Mouse (Mus musculus) macrophage (primary cell): ENCODE results near the gene Il4ra. TPM values are rescaled to one million over a fixed set of nuclear protein-coding genes. Genes with fewer than 3 reads are reported as not detected.

ENCODE experiments used
- H3K27ac ChIP-seq: fragments of 350-480 bp; formaldehyde crosslinking; 2 replicates; pipeline ENCODE4 v1.9.0; 2021
- H3K36me3 ChIP-seq: fragments of 350-480 bp; formaldehyde crosslinking; 2 replicates; pipeline ENCODE4 v1.9.0; 2021; ENCODE audit errors: inconsistent target
- H3K4me3 ChIP-seq: fragments of 350-480 bp; formaldehyde crosslinking; 2 replicates; pipeline ENCODE4 v1.9.0; 2021; ENCODE audit errors: inconsistent target
- H3K79me2 ChIP-seq: fragments of 350-480 bp; formaldehyde crosslinking; 2 replicates; pipeline ENCODE4 v1.9.0; 2021; ENCODE audit errors: inconsistent target
- whole genome bisulfite sequencing: methylation state at CpG from one replicate; pipeline ENCODE4 v1.1.7; 2026; ENCODE audit warnings: inconsistent platforms; ENCODE audit not compliant: missing documents; 5-methylcytosine and 5-hydroxymethylcytosine counted together
- polyA plus RNA-seq: library from polyadenylated mRNA; stranded (reverse); fragments of 250-400 nt; gene quantifications from 3 replicates; pipeline ENCODE4 v1.2.4, GENCODE M21; 2018; ENCODE audit warnings: inconsistent platforms

The Il4ra gene
- polyA plus RNA-seq, 1 experiment from 2014 or later: 95.1 TPM

GRCm38 (mm10) chr7:125539351-125539750 is 12.6 kb upstream of the Il4ra start:
- H3K27ac ChIP-seq: no peak overlapping the region
- H3K4me3 ChIP-seq: no peak overlapping the region
- no peaks in the 10 kb centered on the region for H3K79me2 ChIP-seq
- H3K36me3 ChIP-seq: no peaks in the 10 kb centered on the region
- WGBS: 30% methylated on average over 3 of the region's 3 CpGs

GRCm38 (mm10) chr7:125541026-125541425 is 10.9 kb upstream of the Il4ra start:
- H3K79me2 ChIP-seq: no peaks in the 10 kb centered on the region
- H3K4me3 ChIP-seq: no peak overlapping the region
- 33% methylated on average over 1 of the region's 1 CpGs for WGBS
- H3K36me3 ChIP-seq: no peaks in the 10 kb centered on the region
- no peak overlapping the region for H3K27ac ChIP-seq

DNA sequence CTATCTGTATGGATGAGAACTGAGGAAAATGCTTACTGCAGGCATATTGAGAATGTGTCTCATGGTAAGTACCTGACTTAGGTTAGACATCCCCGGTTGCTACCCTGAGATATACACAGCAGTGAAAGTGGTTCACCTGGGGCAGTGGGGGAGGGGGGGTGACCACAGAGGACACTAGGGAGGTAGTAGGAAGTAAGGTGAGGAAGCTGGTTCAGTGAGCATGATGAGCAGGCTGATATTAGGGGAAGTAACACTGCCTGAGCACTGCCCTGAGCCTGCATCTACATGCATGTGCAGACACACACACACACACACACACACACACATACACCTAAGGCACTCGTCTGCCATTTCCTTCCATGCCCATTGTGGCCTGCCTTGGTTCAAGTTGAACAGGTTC is 10.1 kb upstream of the Il4ra start:
- Histone ChIP-seq H3K79me2 (no peaks in the 10 kb centered on the region), H3K27ac (no peak overlapping the region), H3K4me3 (no peak overlapping the region), H3K36me3 (no peaks in the 10 kb centered on the region)
- 50% methylated on average over 2 of the region's 2 CpGs for WGBS

GRCm38 (mm10) chr7:125542335-125543050 is 9.4 kb upstream of the Il4ra start:
- Histone ChIP-seq H3K36me3 (no peaks in the 10 kb centered on the region), H3K4me3 (no peak overlapping the region), H3K79me2 (no peaks in the 10 kb centered on the region), H3K27ac (no peak overlapping the region)
- 74% methylated on average over 11 of the region's 11 CpGs for WGBS

DNA sequence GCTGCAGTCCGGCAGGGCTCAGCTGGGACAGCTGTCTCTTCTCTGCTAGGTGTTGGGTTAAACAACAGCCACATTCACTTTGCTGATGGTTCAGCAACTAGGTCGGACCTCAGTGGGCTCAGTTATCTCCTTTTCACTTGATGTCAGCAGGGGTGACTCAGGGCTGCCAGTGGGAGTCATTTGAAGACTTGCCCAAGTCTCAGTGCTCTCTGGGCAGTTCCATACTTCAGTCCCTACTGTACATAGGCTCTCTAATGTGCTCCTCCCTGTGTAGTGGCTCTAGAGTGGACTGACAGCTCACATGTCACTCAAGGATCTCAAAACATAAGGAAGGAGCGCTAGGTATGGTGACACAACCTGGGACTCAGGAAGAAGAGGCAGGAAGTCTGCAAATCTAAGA is 8.4 kb upstream of the Il4ra start:
- WGBS: 66% methylated on average over 3 of the region's 3 CpGs
- no peaks in the 10 kb centered on the region for H3K36me3 ChIP-seq
- no peak overlapping the region for H3K4me3 ChIP-seq
- H3K27ac ChIP-seq: no peak overlapping the region
- H3K79me2 ChIP-seq: no peaks in the 10 kb centered on the region

GRCm38 (mm10) chr7:125545331-125545730 is 6.6 kb upstream of the Il4ra start:
- 90% methylated on average over 7 of the region's 7 CpGs for WGBS
- Histone ChIP-seq H3K36me3 (no peaks in the 10 kb centered on the region), H3K27ac (no peak overlapping the region)

DNA sequence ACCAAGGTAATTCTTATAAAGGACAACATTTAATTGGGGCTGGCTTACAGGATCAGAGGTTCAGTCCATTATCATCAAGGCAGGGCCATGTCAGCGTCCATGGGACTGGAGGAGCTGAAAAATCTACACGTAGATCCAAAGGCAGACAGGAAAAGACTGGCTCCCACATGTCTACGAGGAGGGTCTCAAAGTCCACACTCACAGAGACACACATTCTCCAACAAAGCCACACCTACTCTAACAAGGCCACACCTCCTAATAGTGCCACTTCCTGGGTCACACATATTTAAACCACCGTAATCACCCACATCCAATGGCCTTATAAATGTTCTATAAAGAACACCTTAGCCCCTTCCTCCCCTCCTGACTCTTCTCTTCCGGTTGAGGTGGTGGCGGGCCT is 5.2 kb upstream of the Il4ra start:
- no peak overlapping the region for H3K4me3 ChIP-seq
- no peaks in the 10 kb centered on the region for H3K36me3 ChIP-seq
- WGBS: 94% methylated on average over 6 of the region's 6 CpGs
- no peaks in the 10 kb centered on the region for H3K79me2 ChIP-seq
- H3K27ac ChIP-seq: no peak overlapping the region

More at GRCm38 (mm10) chr7:125545331-125545730, 6.6 kb upstream of the Il4ra start:
- no peaks in the 10 kb centered on the region for H3K79me2 ChIP-seq
- H3K4me3 ChIP-seq: no peak overlapping the region

DNA sequence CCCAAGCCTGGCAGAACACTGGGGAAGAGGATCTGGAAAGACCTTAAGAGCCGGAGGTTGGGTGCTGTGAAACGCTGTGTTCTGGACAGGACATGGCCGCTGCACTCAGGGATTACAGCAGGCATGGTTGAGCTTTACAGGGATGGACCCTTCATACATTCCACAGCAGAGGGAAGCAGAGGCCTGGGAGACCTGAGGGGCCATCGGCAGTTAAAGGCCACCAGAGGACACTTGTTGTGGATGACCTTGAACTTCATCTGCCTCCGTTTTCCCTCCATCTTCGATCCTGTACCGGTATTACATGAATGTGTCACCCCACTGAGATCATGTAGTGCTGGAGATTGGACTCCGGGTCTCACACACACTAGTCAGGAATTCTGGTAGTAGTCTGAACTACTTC is 2.0 kb upstream of the Il4ra start:
- no peak overlapping the region for H3K27ac ChIP-seq
- H3K36me3 ChIP-seq: no peaks in the 10 kb centered on the region
- no peak overlapping the region for H3K4me3 ChIP-seq
- 90% methylated on average over 8 of the region's 8 CpGs for WGBS
- peaks cover 29% of the 10 kb centered on the region for H3K79me2 ChIP-seq

- Histone ChIP-seq H3K27ac (peak overlapping the region; percentile 96), H3K4me3 (no peak overlapping the region), H3K79me2 (peaks cover 38% of the 10 kb centered on the region), H3K36me3 (no peaks in the 10 kb centered on the region)
- WGBS: 50% methylated on average over 6 of the region's 6 CpGs
These were observed 989 bp upstream of the Il4ra start for GRCm38 (mm10) chr7:125550881-125551381.

DNA sequence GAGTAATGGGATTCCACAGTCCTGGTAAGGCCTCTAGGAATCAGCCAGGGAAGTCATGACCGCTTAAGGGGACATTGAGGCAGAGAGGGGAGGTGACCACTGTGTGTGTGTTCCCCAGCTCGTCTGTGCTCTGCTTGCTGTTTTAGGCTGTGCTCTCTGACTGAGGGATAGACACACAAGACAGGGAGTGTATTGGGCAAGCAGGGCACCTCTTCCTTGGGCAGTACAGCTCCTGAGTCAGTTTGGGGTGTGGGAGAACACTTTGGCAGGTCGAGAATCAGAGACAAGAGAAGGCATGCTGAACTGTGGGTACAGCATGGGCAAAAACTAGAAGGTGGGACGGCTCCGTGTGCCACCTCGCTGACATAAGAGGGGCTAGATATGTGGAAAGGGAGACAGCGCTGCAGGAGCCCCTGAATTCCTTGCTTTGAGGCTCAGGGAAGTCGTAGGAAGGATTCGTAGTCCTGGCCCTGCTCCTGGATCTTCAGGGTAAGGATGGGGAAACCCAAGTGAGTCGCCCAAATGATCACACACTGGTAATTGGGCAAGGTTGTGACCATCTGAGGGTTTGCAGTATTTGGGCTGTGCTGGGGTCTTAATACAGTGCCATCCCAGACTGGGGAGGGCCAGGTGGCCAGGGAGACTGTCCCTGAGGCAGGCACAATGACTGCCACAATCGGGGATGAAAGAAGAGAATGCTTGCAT is 1.1 kb downstream of the Il4ra start:
- WGBS: 17% methylated on average over 11 of the region's 11 CpGs
- H3K4me3 ChIP-seq: peak overlapping the region; percentile 91
- H3K36me3 ChIP-seq: no peaks in the 10 kb centered on the region
- peak overlapping the region; percentile 96 for H3K27ac ChIP-seq
- peaks cover 58% of the 10 kb centered on the region for H3K79me2 ChIP-seq

DNA sequence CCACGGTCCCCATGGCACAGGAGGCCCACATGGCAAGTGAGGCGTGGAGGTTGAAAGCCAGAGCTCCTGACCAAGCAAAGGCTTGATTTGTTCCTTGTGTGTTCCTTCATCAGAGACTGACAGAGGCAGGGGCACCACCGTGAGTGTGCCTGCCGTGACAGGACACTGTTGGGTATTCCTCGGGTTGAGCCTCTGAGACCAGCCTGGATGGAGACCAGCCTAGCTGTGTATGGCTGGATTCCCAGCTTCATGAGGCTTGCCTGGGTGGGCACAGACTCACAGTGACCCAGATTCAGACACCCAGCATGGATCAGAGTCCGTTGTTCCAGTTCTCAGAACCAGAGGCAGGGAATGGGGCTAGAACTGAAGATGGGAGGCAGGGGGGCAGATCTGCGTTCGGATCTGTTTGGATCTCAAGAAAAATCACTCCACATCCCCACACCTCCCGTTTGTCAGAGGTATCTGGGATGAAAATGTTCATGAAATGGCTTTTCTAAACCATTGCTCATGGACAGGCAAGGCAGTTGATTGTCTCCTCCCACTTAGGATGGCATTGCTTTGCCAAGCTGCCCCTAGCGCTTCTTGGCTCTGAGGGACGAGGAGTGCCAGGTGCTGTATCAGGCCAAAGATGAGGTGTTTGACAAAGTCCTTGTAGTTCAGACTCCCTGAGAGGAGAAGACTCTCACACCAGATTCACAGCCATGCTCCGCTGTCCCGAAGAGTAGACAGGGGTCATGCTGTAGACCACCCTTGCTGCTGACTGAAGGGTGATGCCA is 1.9 kb downstream of the Il4ra start:
- H3K79me2 ChIP-seq: peaks cover 67% of the 10 kb centered on the region
- WGBS: 60% methylated on average over 13 of the region's 13 CpGs
- peak overlapping the region; percentile 96 for H3K27ac ChIP-seq
- peak overlapping the region; percentile 91 for H3K4me3 ChIP-seq
- H3K36me3 ChIP-seq: peaks cover 5% of the 10 kb centered on the region; the same call in 1 of the 2 replicates

GRCm38 (mm10) chr7:125554456-125555114 is 2.7 kb downstream of the Il4ra start:
- 19% methylated on average over 9 of the region's 9 CpGs for WGBS
- Histone ChIP-seq H3K79me2 (peaks cover 74% of the 10 kb centered on the region), H3K4me3 (peak overlapping the region; percentile 91), H3K27ac (peak overlapping the region; percentile 96), H3K36me3 (peaks cover 11% of the 10 kb centered on the region; the same call in 1 of the 2 replicates)

GRCm38 (mm10) chr7:125555351-125555872 is 3.5 kb downstream of the Il4ra start:
- peak overlapping the region; percentile 96 for H3K27ac ChIP-seq
- H3K79me2 ChIP-seq: peaks cover 83% of the 10 kb centered on the region
- H3K36me3 ChIP-seq: peaks cover 17% of the 10 kb centered on the region; the same call in 1 of the 2 replicates
- peak overlapping the region; percentile 91 for H3K4me3 ChIP-seq
- 0% methylated on average over 6 of the region's 7 CpGs for WGBS

DNA sequence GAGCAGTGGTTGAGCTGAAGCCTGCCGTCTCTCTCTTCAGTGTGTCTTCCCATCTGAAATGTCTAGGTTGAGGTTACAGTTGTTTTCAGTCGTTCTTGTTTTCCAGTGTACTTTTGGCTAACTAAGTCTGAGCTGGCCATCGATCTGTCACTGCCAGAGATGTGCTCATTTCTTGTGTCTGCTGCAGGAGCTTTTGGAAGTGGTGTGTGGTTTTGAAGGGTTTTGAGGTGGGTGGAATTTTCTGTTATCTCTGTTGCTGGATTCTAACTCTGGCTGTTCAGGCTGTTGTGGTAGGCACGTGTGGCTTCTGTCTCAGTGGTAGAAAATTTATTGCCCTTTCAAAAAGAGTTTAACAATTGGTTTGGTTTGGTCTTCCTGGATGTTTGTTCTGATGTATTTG is 4.2 kb downstream of the Il4ra start:
- Histone ChIP-seq H3K27ac (peak overlapping the region; percentile 96), H3K36me3 (peaks cover 20% of the 10 kb centered on the region; the same call in 1 of the 2 replicates), H3K79me2 (peaks cover 89% of the 10 kb centered on the region), H3K4me3 (peak overlapping the region; percentile 18)
- 13% methylated on average over 4 of the region's 4 CpGs for WGBS
